Mouse (Mus musculus): ENCODE measurements around the gene Lrit3.

GRCm38 (mm10) chr3:129823293-129823692 is 19.5 kb upstream of the Lrit3 start:
- TF ChIP-seq CTCF (IDR thresholded peaks at IDR 0.05; ENCODE audit: low read depth, low read length) (0 out of 2 replicates have a peak, but pooled peaks have one; percentile 10), GATA2 (IDR thresholded peaks at IDR 0.05; ENCODE audit: borderline replicate concordance, low read depth, low read length) (no peak), GATA1 (IDR thresholded peaks at IDR 0.05; ENCODE audit: borderline replicate concordance, low read length) (no peak)

Data from G1E (cell line).